Mouse (Mus musculus) MEL (cell line): Measurements from ENCODE around the gene Defb36.

Experiments
- BHLHE40 ChIP-seq: IDR thresholded peaks from 2 replicates; pipeline ENCODE4 v1.6.1; 2012; ENCODE audit warnings: low read depth, mild to moderate bottlenecking, inconsistent platforms, low read length, improper control_type of control experiment, borderline replicate concordance
- CTCF ChIP-seq, 3 experiments: IDR thresholded peaks in 2 of 3; conservative IDR thresholded peaks in 1 of 3; 2 replicates each; pipeline ENCODE4 v1.5.1; 2011 to 2012; ENCODE audit warnings: low read length in 3 of 3, low read depth in 2 of 3, mild to moderate bottlenecking in 2 of 3, improper control_type of control experiment in 1 of 3, inconsistent platforms in 1 of 3, mixed read lengths in 1 of 3, moderate library complexity in 1 of 3; ENCODE audit not compliant: control insufficient read depth in 1 of 3, insufficient read depth in 1 of 3, poor library complexity in 1 of 3, severe bottlenecking in 1 of 3
- E2F4 ChIP-seq: IDR thresholded peaks from 2 replicates; pipeline ENCODE4 v1.6.1; 2011; ENCODE audit warnings: low read depth, low read length, improper control_type of control experiment, borderline replicate concordance
- ETS1 ChIP-seq: IDR thresholded peaks from 2 replicates; pipeline ENCODE4 v1.6.1; 2012; ENCODE audit warnings: low read depth, mild to moderate bottlenecking, inconsistent platforms, low read length, improper control_type of control experiment, moderate library complexity
- GATA1 ChIP-seq: IDR thresholded peaks from 2 replicates; pipeline ENCODE4 v1.6.1; 2011; ENCODE audit warnings: low read depth, low read length, improper control_type of control experiment
- JUND ChIP-seq: IDR thresholded peaks from 2 replicates; pipeline ENCODE4 v1.6.1; 2011; ENCODE audit warnings: low read depth, mild to moderate bottlenecking, improper control_type of control experiment, low read length
- POLR2A ChIP-seq, 2 experiments: IDR thresholded peaks; 2 replicates each; pipeline ENCODE4 v1.6.1; 2011 to 2012; ENCODE audit warnings: low read length in 2 of 2, mild to moderate bottlenecking in 2 of 2, control low read depth in 1 of 2, improper control_type of control experiment in 1 of 2, low read depth in 1 of 2, moderate library complexity in 1 of 2; ENCODE audit not compliant: control insufficient read depth in 1 of 2, insufficient read depth in 1 of 2, poor library complexity in 1 of 2
- POLR2AphosphoS2 ChIP-seq: IDR thresholded peaks from 2 replicates; pipeline ENCODE4 v1.6.1; 2011; ENCODE audit warnings: low read length, improper control_type of control experiment
- SIN3A ChIP-seq: IDR thresholded peaks from 2 replicates; pipeline ENCODE4 v1.6.1; 2012; ENCODE audit warnings: low read length, improper control_type of control experiment, inconsistent platforms
- ZMIZ1 ChIP-seq: IDR thresholded peaks from 2 replicates; pipeline ENCODE4 v1.6.1; 2012; ENCODE audit warnings: low read depth, mild to moderate bottlenecking, inconsistent platforms, low read length, improper control_type of control experiment, moderate library complexity
- ZNF384 ChIP-seq: IDR thresholded peaks from 2 replicates; pipeline ENCODE4 v1.6.1; 2012; ENCODE audit warnings: low read depth, mild to moderate bottlenecking, inconsistent platforms, low read length, improper control_type of control experiment

DNA sequence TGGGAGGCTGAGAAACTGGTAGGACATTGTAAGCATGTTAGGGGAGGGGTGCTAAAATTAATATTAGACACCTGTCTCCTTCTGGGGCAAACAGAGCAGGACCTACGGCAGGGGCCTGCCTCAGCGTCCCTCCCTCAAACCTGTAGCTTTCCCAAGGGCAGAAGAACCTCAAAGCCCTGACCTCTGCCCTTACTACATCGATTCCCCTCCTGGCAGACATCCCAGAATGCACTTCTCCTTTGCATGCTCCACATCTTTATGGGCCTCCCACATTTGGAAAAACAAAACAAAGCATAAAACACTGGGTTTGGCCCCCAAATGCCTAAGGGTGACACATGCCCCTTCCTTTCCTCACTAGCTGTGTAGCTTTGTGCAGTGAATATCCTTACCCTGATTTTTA is 25.1 kb downstream of the Defb36 start:
- no peak for TF ChIP-seq POLR2A (IDR thresholded peaks at IDR 0.05; ENCODE audit: control insufficient read depth in 1 of 2, insufficient read depth in 1 of 2, low read depth in 1 of 2, low read length in 2 of 2, poor library complexity in 1 of 2)
- no peak for TF ChIP-seq CTCF (IDR thresholded peaks at IDR 0.05 in 2 of 3, conservative IDR thresholded peaks at IDR 0.05 in 1 of 3; ENCODE audit: control insufficient read depth in 1 of 3, insufficient read depth in 1 of 3, low read depth in 2 of 3, low read length in 3 of 3, poor library complexity in 1 of 3, severe bottlenecking in 1 of 3)
- TF ChIP-seq ZNF384 = no peak
- no peak for TF ChIP-seq E2F4
- no peak for TF ChIP-seq JUND
- no peak for TF ChIP-seq POLR2AphosphoS2
- no peak for TF ChIP-seq GATA1
- no peak for TF ChIP-seq BHLHE40
- no peak for TF ChIP-seq ZMIZ1
- no peak for TF ChIP-seq SIN3A
- no peak for TF ChIP-seq ETS1
